8 mouse cellular contexts compared by ENCODE assay signal in genomic region chr8:111032916-111033315, GRCm38 (mm10). TPM values are rescaled to one million over a fixed set of nuclear protein-coding genes. Genes with fewer than 3 reads are reported as not detected.
DNase-seq lines count a peak whose midpoint lies in the region; ATAC-seq and TF ChIP-seq lines count a peak whose summit lies in the region.

TSS of gene Aars (plus strand) at chr8:111033144.

- H3K27ac ChIP-seq in liver, adult 2 months (replicated peaks; ENCODE audit: insufficient read depth, low read depth, low read length), result peak within 1 kb of the TSS; percentile 94
- peak within 1 kb of the TSS; percentile 87 for H3K27ac ChIP-seq in midbrain, embryonic 13.5 days

- H3K79me2 ChIP-seq in liver, adult 2 months (ENCODE audit: control insufficient read depth, insufficient read depth, low read length), result peaks cover 3% of the 10 kb centered on the region; the same call in 1 of the 2 replicates

- H3K9ac ChIP-seq in liver, adult 2 months (ENCODE audit: low read depth, low read length), result peak within 1 kb of the TSS; percentile 85
- peak within 1 kb of the TSS; percentile 86 for H3K9ac ChIP-seq in midbrain, embryonic 13.5 days (replicated peaks)

- no peak for TF ChIP-seq POLR2A in liver, adult 2 months (IDR thresholded peaks at IDR 0.05; ENCODE audit: extremely low read depth, insufficient read depth, low read length)
- no peak for TF ChIP-seq POLR2A in brain, embryonic 14.5 days (IDR thresholded peaks at IDR 0.05; ENCODE audit: borderline replicate concordance, extremely low read depth, insufficient read depth, insufficient read length, poor library complexity, severe bottlenecking)

- 66% methylated on average over 7 of the region's 7 CpGs for WGBS in liver, adult 2 months
- WGBS in midbrain, embryonic 13.5 days, result 96% methylated on average over 7 of the region's 7 CpGs

- TF ChIP-seq CTCF in liver, adult 2 months (IDR thresholded peaks at IDR 0.05; ENCODE audit: low read depth, low read length), result no peak
- TF ChIP-seq CTCF in brain, embryonic 14.5 days (IDR thresholded peaks at IDR 0.05; ENCODE audit: borderline replicate concordance, extremely low read depth, insufficient read depth, insufficient read length), result no peak

- H3K4me1 ChIP-seq in liver, adult 2 months (ENCODE audit: control insufficient read depth, insufficient read depth, low read length), result peaks cover 14% of the 10 kb centered on the region
- H3K4me1 ChIP-seq in midbrain, embryonic 13.5 days (replicated peaks), result peaks cover 24% of the 10 kb centered on the region

- H3K4me3 ChIP-seq in liver, adult 2 months (ENCODE audit: insufficient read depth, low read depth, low read length), result peak within 1 kb of the TSS; percentile 83
- H3K4me3 ChIP-seq in midbrain, embryonic 13.5 days (replicated peaks), result peak within 1 kb of the TSS; percentile 76

- peaks cover 5% of the 10 kb centered on the region for H3K36me3 ChIP-seq in liver, adult 2 months (ENCODE audit: control insufficient read depth, insufficient read depth, low read length)
- H3K36me3 ChIP-seq in midbrain, embryonic 13.5 days, result peaks cover 20% of the 10 kb centered on the region

- no peak for ATAC-seq in granulocyte monocyte progenitor cell, adult 5-6 weeks (replicated peaks; ENCODE audit: poor library complexity, severe bottlenecking)
- no peak for ATAC-seq in midbrain, embryonic 13.5 days

- H3K9me3 ChIP-seq in midbrain, embryonic 13.5 days, result no peaks in the 10 kb centered on the region

- H3K4me2 ChIP-seq in midbrain, embryonic 13.5 days (replicated peaks), result peak within 1 kb of the TSS; percentile 79

- no peaks in the 10 kb centered on the region for H3K27me3 ChIP-seq in liver, adult 2 months (ENCODE audit: control insufficient read depth, insufficient read depth, low read length)
- H3K27me3 ChIP-seq in midbrain, embryonic 13.5 days, result peaks cover 15% of the 10 kb centered on the region

- peak; percentile 69 for DNase-seq in liver, adult 2 months (ENCODE audit: extremely low read depth, low read depth, low spot score)
- no peak for DNase-seq in liver
- no peak for DNase-seq in brain, embryonic 14.5 days (ENCODE audit: low read depth)
- DNase-seq in layer of hippocampus, postnatal 10 days (ENCODE audit: low spot score in 2 of 2), result no peak
- no peak for DNase-seq in right cerebral cortex, postnatal 36 days (ENCODE audit: low spot score in 2 of 2)
- DNase-seq in natural killer cell, adult 2 months (ENCODE audit: low spot score in 2 of 2), result no peak

RNA-seq across cellular contexts. Expression of gene Aars, which starts in this region (rescaled TPM):
- 60.1 and 60.5 TPM in 2 replicates for total RNA-seq in liver, adult 2 months (2014; rRNA removed)
- polyA plus RNA-seq in liver, adult 2 months (2012; rRNA removed), result 56.6 and 56.9 TPM in 2 replicates
- 61.3 and 76.9 TPM in 2 replicates for polyA plus RNA-seq in brain, embryonic 14.5 days (2012; rRNA removed)
- 30.7 and 40.0 TPM in 2 replicates for total RNA-seq in granulocyte monocyte progenitor cell, adult 5-6 weeks (2014; fragmentation: Nextera tagmentation)
- total RNA-seq in granulocyte monocyte progenitor cell, adult 5-6 weeks (2017), result 44.4 and 45.5 TPM in 2 replicates
- 100 to 1,000 TPM in 1 of 2 experiments, 10 to 100 TPM in 1; 93.0 to 100 TPM for total RNA-seq in layer of hippocampus, postnatal 10 days (2021)
- 71.9 and 73.8 TPM in 2 replicates for polyA plus RNA-seq in midbrain, embryonic 13.5 days (2015; fragmentation: Nextera tagmentation; extraction: Ambion mirVana)
